Mouse (Mus musculus): ENCODE measurements around the gene Stmnd1. TPM values are rescaled to one million over a fixed set of nuclear protein-coding genes. Genes with fewer than 3 reads are reported as not detected.
"Not testable (repeated sequence)": the region's sequence is repeated elsewhere in the genome, so short reads cannot be mapped to it uniquely, and the experiment has no call there.

Gene Stmnd1
- total RNA-seq (2021), result under 1 TPM; 0.22 to 0.55 TPM
- long read RNA-seq, experiment 1, partial matches to known transcripts, result 0 of 1 reads
- long read RNA-seq, experiment 1, other reads (novel, unspliced or antisense), result 0 of 1 reads
- long read RNA-seq, experiment 2, partial matches to known transcripts, result 0 of 1 reads
- long read RNA-seq, experiment 2, other reads (novel, unspliced or antisense), result 1 of 1 reads

GRCm38 (mm10) chr13:46273453-46274110 lies at the start of gene Stmnd1:
Gene Stmnd1, plus strand, starts transcription at chr13:46273721.
- intact Hi-C loops (cut with DNase I), result no loop called here
- DNase-seq, result peak; percentile 16 to 41

- intact Hi-C loops (cut with DNase I), result no loop called here
These were observed 46.6 kb upstream of the Stmnd1 start for GRCm38 (mm10) chr13:46226956-46227355.

GRCm38 (mm10) chr13:46227486-46227885 lies 46.0 kb upstream of the Stmnd1 start:
- no peak for DNase-seq
- intact Hi-C loops (cut with DNase I), result no loop called here

More at GRCm38 (mm10) chr13:46226956-46227355, 46.6 kb upstream of the Stmnd1 start:
- peak; percentile 38 to 71 for DNase-seq

GRCm38 (mm10) chr13:46228750-46229149 lies 44.8 kb upstream of the Stmnd1 start:
- DNase-seq; intact Hi-C loops (cut with DNase I): not testable (repeated sequence)

GRCm38 (mm10) chr13:46231514-46232085 lies 41.9 kb upstream of the Stmnd1 start:
- intact Hi-C loops (cut with DNase I), result no loop called here
- DNase-seq, result peak; percentile 50 to 66

GRCm38 (mm10) chr13:46237723-46238349 lies 35.7 kb upstream of the Stmnd1 start:
- DNase-seq, result no peak
- intact Hi-C loops (cut with DNase I), result no loop called here

GRCm38 (mm10) chr13:46238796-46239195 lies 34.7 kb upstream of the Stmnd1 start:
- intact Hi-C loops (cut with DNase I), result no loop called here
- peak in 1 of 2 experiments; percentile 25 for DNase-seq

GRCm38 (mm10) chr13:46241391-46242188 lies 31.9 kb upstream of the Stmnd1 start:
- intact Hi-C loops (cut with DNase I), result no loop called here
- no peak for DNase-seq

GRCm38 (mm10) chr13:46253753-46254152 lies 19.8 kb upstream of the Stmnd1 start:
- DNase-seq, result no peak
- intact Hi-C loops (cut with DNase I), result no loop called here

- intact Hi-C loops (cut with DNase I), result no loop called here
- no peak for DNase-seq
These were observed 19.4 kb upstream of the Stmnd1 start for GRCm38 (mm10) chr13:46254171-46254570.

GRCm38 (mm10) chr13:46255616-46256015 lies 17.9 kb upstream of the Stmnd1 start:
- no peak for DNase-seq
- intact Hi-C loops (cut with DNase I), result loop anchor here (1.0 to 5.0 kb wide), 3 partner anchors 35 to 278 kb away; no protein-coding TSS in a partner anchor

GRCm38 (mm10) chr13:46257847-46258246 lies 15.7 kb upstream of the Stmnd1 start:
- intact Hi-C loops (cut with DNase I), result loop anchor here (1.0 to 5.0 kb wide), 4 partner anchors 76 to 717 kb away; no protein-coding TSS in a partner anchor
- DNase-seq, result peak; percentile 74 to 82

GRCm38 (mm10) chr13:46259526-46259925 lies 14.0 kb upstream of the Stmnd1 start:
- no peak for DNase-seq
- intact Hi-C loops (cut with DNase I), result loop anchor here (5.0 kb wide), 2 partner anchors 77 to 282 kb away; no protein-coding TSS in a partner anchor

GRCm38 (mm10) chr13:46261244-46261643 lies 12.3 kb upstream of the Stmnd1 start:
- DNase-seq, result no peak
- intact Hi-C loops (cut with DNase I), result no loop called here

- intact Hi-C loops (cut with DNase I), result no loop called here
- DNase-seq, result no peak
These were observed 5.7 kb upstream of the Stmnd1 start for GRCm38 (mm10) chr13:46267783-46268182.

- intact Hi-C loops (cut with DNase I), result no loop called here
- peak; percentile 12 to 35 for DNase-seq
These were observed 5.2 kb upstream of the Stmnd1 start for GRCm38 (mm10) chr13:46268341-46268740.

GRCm38 (mm10) chr13:46268815-46269445 lies 4.6 kb upstream of the Stmnd1 start:
- intact Hi-C loops (cut with DNase I), result no loop called here
- peak; percentile 17 to 39 for DNase-seq

- intact Hi-C loops (cut with DNase I), result no loop called here
- peak in 1 of 2 experiments; percentile 11 for DNase-seq
These were observed 589 bp upstream of the Stmnd1 start for GRCm38 (mm10) chr13:46272811-46273452.

- intact Hi-C loops (cut with DNase I), result no loop called here
- DNase-seq, result no peak
These were observed 2.2 kb downstream of the Stmnd1 start for GRCm38 (mm10) chr13:46275701-46276100.
